Mouse (Mus musculus): Measurements from ENCODE around the gene Zzz3. TPM values are rescaled to one million over a fixed set of nuclear protein-coding genes. Genes with fewer than 3 reads are reported as not detected.

Zzz3 gene
- total RNA-seq, 2 experiments from 2014 or later: 34.2 to 34.9 TPM

DNA sequence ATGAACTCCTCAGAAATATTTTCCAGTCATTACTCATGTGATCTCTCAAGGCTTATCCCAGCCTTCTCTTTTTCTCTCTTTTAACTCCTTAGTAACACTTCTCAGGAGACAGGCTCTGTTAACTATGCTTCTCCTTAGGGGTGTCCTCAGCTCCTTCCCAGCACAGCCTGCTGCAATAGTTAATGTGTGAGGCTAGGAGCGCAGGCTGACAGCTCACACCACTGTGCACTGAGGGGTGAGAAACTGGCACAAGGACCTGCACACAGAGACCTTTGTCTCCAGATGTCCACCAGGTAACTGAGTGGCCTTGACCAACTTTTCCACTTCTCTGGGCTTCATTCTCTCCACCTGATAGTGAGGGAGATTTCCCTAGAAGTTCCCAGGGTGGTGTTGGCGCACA, 102.6 kb downstream of the Zzz3 start:
- DNase-seq: no peak

- no peak for DNase-seq
Measured at GRCm38 (mm10) chr3:152498968-152499696, 103.9 kb downstream of the Zzz3 start.

DNA sequence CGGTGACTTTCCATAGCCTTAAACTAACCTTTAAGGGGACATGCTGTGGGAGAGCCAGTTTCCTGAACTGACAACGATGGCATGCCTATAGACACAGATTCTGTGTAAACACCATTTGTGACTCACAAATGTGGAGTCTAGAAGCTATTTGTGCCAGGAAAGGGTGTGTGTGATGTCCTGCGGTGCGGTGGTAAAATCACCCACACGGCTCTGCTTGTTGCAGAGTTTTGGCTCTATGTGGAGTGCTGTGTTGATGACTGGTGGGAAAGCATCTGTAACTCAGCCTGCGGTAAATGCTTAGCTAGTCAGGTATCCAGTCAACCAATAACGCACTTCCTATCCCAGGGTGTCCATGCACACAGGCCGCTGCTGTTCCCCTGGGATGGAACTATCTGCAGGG, 112.6 kb downstream of the Zzz3 start:
- no peak for DNase-seq

DNA sequence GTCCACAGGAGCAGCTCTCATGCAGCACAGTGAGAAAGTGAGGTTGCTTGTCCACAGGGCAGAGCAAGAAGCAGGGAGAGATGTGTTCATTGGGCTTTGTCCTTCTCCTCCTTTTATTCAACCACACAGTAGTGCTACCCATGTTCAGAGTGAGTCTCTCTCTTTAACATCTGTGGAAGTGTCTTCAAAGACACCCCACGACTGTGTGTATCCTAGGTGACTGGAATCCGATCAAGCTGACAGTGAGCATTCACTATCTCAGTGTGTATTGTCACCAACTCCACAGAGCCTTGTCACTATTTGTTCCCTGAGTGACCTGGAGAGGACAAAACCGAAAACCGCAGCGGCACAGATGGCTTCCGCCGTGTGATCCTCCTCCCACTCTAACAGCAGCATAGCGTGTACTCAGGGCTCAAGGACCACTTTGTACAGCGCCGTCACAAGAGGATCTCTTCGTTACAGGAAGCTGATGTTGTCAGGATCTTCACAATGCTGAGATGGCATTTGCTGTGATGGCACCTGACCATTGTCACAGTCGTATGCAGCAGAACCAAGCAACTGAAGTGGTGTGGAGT, 113.2 kb downstream of the Zzz3 start:
- no peak for DNase-seq

- no peak for DNase-seq
Measured at GRCm38 (mm10) chr3:152509268-152509667, 114.0 kb downstream of the Zzz3 start.

Other genes with a start within 250 kb of the Zzz3 start
- gene Gipc2, start 229.2 kb upstream of the Zzz3 start, total RNA-seq (2021): 1 to 10 TPM; 3.5 to 4.6 TPM
- 10 to 100 TPM; 58.3 to 62.3 TPM for gene Dnajb4, start 185.2 kb upstream of the Zzz3 start, total RNA-seq (2021)
- gene Fubp1, start 185.1 kb upstream of the Zzz3 start, total RNA-seq (2021): 100 to 1,000 TPM in 1 of 2 experiments, 10 to 100 TPM in 1; 99.9 to 108 TPM
- 100 to 1,000 TPM; 281 to 301 TPM for gene Nexn, start 129.1 kb upstream of the Zzz3 start, total RNA-seq (2021)
- 10 to 100 TPM; 17.2 to 17.7 TPM for gene Miga1, start 55.1 kb upstream of the Zzz3 start, total RNA-seq (2021)
- 10 to 100 TPM; 29.9 to 31.6 TPM for gene Usp33, start 49.0 kb upstream of the Zzz3 start, total RNA-seq (2021)